Mouse (Mus musculus): Measurements from ENCODE around the gene Pkp4.

The Pkp4 gene

DNA sequence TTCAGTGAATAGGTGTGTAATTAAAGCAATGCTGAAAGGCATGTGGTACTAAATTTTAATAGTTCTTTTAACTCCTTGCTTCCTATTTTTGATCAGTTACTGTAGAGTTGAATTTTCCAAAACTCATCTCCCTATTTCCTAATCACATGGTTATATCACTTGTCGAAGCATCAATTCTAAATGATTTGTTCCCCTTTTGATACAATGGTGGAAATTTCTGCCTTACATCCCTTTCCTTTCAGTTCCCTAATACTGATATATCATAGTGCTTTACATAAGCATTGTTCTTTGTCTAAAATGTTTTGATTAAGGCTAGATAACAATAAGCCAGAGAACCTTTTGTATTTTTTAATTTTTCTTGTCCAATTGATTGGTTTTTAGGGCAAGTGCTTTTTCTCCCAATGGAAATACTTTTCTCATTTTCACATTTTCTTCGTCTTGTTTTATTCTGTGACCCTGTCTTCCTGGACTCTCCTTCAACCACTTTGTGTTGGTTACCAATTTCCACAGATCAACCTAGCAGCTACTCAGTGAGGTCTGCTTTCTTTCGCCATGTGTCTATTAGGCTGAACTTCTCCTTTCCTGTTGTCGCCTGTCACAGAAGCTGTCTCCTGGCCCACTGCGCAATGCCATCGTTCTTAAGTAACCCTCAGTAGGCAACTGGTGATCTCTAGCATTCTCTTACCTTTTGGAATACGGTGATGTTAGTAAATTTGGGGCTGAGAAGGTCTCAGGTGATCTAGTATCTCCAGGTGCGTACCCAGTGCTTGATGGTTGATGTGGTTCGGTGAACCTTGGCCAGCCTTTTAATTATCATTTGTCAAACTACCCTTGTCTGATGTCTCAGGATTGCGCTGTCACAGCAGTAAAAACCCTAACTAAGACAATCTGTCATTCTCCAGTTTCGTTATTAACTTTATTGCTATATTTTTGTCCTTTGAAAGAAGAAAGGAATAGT lies 23.7 kb downstream of the Pkp4 start:
- DNase-seq: no peak

DNA sequence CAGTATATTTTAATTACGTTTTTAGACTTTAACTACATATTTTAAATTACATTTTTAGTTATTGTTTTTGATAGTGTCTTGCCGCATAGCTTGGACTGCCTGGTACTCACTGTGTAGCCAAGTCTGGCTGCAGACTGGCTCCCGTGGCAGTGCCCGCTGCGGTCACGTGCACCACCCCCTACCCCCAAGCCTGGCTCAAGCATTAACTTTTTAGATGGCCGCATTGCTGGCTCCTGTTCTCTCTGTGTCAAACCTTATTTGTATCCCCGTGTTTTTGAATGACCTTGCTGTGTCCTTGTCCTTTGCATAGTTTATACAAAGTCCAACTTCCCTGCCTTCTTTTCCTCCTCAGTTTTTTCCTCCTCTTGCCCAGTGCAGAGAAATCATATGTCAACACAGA lies 25.5 kb downstream of the Pkp4 start:
- DNase-seq: no peak

DNA sequence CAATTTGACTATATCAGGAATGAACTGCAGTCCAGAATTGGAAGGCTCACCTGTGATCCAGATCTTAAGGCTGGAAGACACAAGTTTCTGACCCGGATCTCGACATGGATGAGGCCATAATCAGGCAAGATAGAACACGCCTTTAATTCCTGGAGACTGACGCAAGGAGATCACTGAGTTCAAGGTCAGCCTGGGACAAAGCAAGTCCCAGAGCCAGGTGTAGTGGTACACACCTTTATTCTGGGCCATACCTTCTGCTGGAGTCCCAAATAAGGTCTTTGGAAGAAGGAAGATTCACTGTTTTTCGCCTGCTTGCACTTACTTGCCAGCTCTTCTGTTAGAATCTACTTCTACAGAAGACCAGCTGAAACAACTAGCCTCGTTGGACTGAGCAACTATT lies 26.3 kb downstream of the Pkp4 start:
- no peak for DNase-seq

DNA sequence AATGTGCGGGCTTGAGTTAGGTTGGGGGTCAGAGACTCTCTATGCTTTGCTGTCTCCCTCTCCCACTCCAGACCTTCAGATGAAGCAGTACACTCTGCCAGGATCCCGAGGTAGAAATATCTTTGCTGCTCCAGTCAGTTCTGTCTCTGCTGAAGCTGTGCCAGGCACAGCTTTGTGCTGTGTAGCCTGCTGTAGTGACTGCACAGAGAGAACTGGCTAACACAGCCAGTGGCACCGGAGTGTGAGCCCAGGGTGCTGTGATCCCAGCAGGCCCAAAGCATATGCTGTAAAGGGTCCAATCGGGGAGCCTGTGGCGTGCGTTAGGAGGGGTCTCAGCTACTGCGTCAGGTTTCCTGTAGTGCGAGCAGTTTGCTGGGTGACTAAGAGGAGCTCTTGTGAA lies 27.7 kb downstream of the Pkp4 start:
- no peak for DNase-seq

DNA sequence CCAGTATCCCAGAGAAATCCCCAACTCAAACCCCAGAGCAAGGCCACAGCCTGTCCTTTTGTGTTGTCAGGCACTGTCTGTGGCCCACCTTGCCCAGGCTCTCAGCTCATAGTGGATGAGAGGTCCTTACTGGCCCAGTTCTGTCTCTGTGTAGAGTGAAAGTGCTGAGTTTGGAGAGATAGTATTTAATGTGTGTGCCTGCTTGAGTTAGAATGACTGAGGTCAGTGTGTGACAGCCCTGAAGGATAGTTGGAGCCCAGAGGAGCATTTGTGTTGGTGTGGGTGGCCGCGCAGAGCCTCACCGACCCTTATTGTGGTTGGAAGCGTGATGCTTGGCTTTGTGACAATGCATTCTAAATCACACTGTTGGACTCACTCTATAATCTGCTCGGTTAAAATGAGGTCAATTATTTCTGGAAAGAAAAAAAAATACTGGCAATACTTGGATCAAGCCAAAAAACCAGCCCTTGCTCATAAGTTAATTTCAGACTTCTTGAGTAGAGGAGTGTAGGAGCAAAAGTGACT lies 29.1 kb downstream of the Pkp4 start:
- DNase-seq: no peak

DNA sequence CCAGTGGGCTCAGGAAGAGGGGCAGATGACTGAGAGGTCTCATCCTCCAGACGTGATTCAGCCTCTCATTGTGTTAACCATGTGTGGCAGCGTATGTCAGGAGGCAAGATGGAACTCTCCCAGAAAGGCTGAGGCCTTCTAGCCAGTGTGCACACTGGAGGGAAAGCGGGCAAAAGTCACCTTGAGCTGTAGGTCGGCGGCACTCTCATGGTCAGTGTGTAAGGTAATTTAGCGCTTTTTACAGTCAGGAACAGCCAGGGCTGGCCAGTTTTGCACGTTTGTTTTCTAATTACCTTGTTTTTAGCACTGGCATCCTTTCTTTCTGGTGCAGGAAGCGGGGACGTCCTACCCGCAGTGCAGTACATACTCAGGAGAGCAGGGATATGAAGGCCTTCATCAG lies 29.5 kb downstream of the Pkp4 start:
- DNase-seq: no peak

DNA sequence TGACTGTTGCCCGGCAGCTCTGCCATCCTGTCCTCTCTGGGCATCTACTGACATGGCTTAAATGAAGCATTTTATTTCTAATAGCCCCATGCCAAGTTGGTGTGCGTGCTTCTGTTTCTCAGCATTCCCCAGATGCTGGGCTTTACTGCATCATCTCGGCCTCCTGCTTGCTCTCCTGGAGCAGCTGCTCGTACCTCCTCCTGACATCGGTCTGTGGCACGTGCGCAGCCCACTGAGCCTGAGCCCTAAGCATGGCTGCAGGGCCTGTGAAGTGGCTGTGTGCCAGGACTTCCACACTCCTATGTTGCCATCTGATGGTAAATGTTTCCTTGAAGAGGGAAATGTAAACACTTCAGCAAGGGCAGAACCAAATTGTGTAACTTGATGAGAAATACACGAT lies 30.8 kb downstream of the Pkp4 start:
- peak; percentile 22 for DNase-seq

DNA sequence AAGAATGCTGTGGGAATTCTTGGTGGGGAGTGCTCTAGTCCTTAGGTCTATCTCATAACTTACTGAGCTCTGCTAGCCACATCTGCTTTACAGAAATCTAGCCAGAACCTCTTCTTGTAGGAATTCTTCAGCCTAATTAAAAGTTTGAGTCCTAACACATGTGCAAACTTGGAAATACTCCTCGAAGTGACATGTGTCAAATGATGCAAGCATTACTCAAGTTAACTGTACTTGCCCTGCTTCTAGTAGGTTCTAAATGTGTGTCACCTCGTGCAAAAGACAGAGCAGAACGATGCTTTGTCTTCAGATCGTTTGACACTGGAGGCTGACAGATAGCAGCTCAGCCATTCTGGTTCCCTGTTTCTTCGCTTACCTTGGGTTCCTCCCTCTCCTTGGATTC lies 32.5 kb downstream of the Pkp4 start:
- no peak for DNase-seq

DNA sequence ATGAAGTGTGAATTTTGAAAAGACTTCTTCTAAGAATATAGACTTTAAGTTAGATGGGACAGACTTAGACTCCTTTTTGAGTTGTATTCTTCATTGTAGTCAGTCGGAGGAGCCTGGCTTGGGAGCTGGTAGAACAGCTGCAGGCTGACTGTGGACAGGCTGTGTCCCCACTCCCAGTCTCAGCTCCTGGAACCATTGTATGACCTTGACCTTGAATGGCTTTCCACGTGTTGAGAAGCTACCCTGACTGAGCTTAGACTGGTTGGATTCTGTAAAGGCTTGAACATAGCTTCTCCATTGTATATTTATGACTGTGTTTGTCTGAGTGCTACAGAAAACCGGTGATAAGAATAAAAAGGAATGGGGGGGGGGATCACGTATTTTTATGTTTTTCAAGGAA lies 36.5 kb downstream of the Pkp4 start:
- no peak for DNase-seq

DNA sequence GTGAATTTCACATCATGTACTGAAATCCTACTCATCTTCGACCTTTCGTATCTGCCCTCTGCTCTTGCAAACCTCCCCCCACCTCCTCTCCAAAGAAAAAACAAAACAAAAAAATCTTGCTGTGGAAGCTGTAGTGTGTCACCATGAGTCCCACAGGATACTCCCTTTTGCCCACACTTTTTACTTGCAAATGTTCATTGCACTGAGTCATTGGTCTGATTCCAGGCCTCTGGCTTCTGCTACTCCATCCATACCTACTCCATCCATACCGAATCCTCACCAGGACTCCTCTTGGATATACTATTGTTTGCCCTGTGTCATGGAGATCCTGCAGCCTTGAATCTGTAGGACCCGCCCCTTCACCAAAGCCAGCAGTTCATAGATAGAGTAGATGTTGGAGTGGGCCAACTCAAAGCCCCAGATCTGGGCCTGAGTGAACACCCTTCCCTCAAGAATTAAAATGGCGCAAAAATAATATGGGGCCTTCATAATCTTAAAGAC lies 38.9 kb downstream of the Pkp4 start:
- no peak for DNase-seq

DNA sequence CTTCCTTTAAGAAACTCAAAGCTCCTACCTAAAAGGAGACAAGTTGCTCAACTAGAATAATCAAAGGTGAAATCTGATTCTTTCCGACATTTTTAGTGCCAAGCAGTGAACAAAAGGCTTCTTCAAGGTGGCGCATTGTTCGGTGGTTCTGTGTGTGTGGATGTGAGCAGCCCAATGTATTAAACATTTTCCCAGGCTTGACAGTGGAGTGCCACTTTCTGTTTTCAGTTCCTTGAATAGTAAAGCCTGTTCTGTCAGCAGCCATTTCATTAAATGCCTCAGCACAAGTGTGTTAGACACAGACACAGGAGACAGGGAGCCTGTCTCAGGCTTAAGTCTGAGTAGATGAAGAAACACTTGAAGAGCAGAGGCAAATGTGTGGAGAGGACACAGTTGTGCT lies 39.9 kb downstream of the Pkp4 start:
- no peak for DNase-seq

DNA sequence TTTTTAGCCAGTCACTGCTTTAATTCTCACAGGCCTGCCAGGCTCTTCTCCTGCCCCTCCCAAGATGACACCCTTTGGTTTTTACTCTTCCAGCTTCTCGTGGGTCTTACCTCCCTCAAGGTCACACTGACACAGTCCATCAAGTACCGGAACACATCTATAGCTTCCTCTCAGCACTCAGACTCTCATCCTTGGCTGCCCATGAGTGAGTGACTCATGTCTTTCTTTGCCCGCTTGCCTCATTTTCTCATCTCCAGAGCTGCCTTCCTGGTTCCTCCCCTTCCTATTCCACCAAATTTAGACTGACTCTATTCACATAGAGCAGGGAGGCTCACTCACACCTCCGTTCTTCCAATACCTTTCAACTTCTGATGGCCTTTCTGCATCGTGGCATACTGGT lies 42.3 kb downstream of the Pkp4 start:
- no peak for DNase-seq

DNA sequence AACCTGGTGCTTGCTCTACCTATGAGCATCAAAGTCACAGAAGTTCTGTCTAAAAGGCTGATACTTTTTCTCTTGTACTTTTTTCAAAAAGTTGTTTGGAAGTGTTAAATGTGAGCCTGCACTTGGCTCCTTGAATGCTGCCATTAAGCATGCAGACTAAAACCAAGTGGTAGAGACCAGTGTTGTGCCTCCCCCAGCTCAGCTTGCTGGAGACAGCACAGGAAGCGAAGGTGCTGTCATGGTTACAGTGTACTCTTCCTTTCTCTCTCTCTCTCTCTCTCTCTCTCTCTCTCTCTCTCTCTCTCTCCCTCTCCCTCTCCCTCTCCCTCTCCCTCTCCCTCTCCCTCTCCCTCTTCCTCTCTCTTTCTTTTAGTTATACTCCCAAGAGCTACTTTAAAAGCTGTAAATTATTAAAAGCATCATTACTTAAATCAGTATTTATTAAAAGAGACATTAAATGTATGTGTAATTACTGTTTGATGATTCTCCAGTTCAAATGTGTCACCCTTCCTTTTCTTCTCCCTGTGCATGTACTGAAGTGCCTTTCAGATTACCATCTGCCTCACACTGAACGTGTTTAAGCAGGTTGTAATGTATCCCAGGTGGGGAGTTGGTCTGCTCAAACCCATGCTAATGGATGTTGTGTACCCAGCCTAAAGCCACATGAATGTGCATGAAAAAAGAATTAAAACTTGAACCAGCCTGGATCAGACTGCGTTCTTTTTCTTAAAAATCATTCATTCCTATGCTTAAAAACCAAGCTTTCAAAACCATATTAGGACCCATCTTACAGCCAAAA lies 43.2 kb downstream of the Pkp4 start:
- no peak for DNase-seq

DNA sequence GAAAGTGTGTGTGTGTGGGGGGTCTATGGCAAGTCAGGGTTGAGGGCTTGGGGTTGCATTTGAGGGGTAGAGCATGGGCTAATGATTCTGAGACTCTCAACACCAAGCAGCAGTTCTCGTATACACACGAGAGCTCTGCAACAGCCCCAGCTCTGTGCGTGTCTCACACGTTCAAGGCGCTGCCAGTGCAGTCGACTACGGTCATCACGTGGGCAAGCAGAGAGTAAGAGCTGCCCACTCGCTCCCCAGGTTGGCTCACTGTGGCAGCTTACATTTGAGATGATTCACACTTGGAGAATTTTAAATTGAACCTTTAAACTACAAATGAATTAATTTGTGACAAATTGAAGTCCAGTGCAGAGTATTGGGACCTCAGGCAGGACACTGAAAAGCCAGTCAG lies 44.4 kb downstream of the Pkp4 start:
- DNase-seq: no peak

DNA sequence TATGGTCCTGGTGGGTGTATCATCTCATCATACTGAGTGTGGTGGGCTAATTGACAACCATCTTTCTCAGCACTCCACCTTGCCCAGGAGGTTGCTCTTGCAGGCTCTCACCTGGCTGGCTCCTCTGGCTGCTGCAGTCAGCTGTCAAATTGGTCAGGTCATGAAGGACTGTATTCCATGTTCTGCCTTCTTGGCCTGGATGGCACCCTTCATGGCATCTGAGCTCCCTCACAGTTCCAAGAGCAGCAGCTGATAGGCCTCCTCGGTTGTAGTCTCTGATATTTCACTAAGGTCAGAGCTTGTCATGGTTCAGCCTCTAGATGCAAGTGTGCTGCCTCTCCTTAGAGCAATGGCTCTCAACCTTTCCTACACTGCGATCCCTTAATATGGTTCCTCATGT lies 45.5 kb downstream of the Pkp4 start:
- DNase-seq: no peak

DNA sequence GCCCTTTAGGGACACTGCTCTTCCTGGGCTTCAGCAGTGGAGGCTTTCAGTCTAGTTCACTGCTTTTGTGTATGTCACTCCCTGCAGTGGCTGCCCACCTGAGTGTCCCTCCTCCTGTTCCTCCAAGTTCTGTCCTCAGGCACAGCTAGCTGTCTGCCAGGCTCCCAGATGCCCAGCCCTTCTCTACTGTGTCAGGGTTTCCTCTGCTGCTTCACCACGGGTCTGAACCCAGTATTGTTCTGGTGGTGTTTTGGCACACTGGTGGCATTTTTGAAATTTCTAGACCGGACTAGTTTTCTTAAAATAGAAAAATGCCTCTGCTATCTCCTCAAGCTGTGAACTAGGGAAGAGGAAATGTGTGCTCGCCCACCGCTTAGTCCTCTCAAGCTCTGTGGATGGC lies 46.6 kb downstream of the Pkp4 start:
- DNase-seq: no peak

DNA sequence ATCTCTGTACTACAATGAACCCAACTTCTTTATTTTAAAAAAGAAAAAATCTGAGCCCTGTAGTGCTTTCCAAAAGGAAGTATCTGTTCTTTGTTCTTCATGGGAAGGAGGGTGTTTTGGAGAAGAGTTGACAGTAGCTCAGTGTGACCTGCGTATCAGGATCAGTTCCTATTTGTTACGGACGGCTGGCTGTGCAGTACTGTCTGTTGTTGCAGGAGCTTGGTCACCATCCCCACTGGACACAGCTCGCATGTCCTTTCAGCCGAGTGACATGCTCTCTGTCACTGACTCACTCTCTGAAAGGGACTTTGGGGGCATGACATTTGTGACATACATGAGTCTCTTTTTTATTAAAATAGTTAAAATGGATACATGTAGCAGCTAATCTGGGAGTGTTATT lies 47.1 kb downstream of the Pkp4 start:
- DNase-seq: no peak

DNA sequence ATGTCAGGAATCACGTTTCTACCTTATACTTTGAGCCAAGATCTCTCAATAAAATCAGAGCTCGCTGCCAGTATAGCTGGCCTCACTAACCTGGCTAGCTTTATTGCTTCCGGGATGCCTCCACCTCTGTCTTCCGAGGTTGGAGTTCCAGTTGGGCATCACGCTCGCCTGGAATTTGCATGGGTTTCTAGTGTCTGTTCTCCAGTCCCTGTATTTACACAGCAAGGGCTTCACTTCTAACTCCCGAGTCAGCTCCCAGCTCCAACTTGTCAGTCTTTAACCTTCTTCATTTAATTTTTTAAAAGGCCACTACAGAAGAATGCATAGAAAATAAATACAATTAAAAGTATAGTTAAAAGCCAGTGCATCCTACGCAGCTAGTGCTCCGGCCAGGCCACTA lies 47.6 kb downstream of the Pkp4 start:
- DNase-seq: no peak

DNA sequence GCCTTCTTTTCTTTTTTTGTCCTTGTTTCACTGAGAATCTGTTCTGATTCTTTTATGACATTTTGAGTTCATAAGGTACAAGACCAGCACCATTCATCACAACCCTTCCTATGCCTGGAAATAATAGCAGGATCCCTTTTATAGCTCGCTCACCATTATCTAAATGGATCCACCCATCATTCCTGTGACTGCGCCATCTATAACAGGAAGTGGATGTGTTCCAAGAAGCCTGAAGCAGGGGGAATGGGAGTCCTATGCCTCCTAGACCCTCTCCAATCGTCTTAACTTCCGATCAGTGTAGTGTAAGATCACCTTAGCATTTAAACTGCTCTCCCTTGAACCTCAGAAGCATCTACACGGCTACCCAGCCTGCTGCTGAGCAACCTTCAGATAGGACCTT lies 50.4 kb downstream of the Pkp4 start:
- no peak for DNase-seq

DNA sequence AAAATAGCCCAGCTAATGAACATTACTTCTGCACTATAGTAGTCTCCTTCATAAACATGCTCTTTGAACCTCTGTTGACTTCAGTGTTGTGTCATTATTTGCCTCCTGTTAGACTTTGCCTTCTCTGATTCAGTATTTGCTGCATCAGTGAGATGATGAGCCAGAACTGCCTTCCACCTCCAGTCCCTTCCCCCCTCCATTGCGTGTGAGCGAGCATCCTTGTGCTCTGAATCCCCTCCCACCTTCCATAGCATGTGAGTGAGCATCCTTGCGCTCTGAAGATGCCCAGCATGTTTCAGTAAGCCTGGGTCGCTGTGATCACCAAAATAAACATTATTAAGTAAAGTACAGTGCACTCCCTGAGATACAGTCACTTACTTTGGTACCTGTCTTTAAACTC lies 51.8 kb downstream of the Pkp4 start:
- DNase-seq: no peak

DNA sequence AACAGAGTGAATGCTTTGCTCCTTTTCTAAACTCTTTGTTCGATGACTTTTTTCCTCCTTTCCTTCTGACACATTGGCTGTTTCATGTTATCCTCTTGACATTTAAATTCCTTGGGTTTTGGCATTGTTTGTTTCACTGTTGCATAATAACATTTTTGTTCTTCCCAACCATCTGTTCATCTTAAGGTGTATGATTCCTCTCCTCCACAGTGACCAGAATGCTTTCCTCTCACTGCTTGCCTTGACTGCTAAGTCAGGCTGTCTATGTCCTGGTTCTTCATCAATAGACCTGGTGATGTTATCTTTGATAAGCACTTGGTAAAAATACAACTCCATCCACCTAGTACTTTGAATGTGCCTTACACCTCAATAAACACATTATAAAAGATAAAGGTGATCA lies 52.2 kb downstream of the Pkp4 start:
- DNase-seq: no peak

DNA sequence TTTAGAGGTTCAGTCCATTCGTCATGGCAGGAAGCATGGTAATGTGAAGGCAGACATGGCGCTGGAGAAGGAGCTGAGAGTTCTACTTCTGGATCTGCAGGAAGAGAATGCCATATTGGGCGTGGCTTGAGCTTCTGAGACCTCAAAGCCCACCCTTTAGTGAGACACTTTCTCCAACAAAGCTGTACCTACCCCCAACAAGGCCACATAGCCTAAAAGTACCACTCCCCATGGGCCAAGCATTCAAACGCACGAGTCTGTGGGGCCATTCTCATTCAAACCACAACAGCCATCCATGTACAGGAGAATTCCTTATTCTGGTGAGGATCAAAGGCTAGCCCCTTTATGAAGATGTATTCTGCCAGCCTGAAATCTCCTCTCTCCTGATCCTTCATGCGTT lies 57.3 kb downstream of the Pkp4 start:
- no peak for DNase-seq

DNA sequence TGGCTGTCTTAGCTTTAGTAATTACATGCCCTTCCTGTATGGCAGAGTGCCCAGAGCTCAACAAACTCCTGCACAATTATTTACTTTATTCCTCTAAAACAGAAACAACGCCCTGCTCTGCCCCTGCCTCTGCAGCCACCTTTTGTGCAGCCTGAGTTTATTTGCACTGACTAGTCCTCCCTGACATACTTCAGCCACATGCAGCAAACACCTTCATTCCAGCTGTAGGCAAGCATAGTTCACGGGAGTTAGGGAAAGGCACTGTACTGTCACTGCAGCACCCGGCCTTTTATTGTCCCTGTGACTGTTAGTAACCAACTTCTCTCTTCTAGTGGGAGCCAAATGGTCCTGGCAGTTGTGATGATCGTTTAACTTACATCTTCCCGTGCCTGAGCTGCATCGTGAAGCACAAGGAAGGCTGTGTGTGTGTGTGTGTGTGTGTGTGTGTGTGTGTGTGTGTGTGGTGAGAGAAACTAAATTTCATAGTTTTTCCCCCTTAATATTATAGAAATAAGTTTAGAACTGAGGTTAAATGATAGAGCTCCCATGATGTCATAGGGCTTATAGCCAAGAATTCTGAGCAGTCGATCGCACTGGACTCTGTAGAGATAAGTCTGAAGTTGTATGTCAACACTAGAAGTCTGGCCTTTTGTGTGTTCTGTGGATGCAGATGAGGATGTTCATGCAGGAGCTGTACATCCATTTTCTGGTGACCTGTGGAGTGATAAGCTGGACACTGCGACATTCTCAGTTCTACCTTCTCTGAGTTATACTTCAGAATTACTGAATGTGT lies 59.5 kb downstream of the Pkp4 start:
- DNase-seq: no peak

All from right cerebral cortex, postnatal 14 days (tissue).